Mouse (Mus musculus): ENCODE results near the gene Mnd1.

DNA sequence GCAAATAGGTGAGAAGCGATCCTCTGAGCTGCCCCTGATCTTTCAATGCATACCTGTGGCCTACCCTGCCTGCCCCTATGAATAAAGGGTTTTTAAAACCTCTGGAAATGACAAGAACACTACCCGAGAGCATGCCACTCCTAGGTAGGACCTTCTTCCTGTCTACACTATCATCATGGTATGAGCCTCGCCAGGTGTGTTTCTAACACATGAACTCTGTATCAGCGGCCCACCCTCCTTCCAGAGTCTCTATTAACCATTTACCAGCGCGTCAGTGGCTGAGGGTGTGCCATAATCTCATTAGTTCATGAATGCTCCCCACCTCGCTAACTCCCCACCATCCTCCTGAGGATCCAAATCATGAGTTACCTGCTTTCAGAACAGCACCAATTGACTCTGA is 69.2 kb downstream of the Mnd1 start:
- TF ChIP-seq ZC3H11A (IDR thresholded peaks at IDR 0.05; ENCODE audit: borderline replicate concordance, low read depth, low read length) (no peak), MAFK (IDR thresholded peaks at IDR 0.05; ENCODE audit: insufficient read depth, low read depth, low read length) (no peak)

Data from ES-E14 (cell line).